Mouse (Mus musculus): ENCODE data around the gene Usp48.

The Usp48 gene

GRCm38 (mm10) chr4:137661547-137661946 is 68.0 kb downstream of the Usp48 start:
- no peak for DNase-seq (ENCODE audit: low spot score)

DNA sequence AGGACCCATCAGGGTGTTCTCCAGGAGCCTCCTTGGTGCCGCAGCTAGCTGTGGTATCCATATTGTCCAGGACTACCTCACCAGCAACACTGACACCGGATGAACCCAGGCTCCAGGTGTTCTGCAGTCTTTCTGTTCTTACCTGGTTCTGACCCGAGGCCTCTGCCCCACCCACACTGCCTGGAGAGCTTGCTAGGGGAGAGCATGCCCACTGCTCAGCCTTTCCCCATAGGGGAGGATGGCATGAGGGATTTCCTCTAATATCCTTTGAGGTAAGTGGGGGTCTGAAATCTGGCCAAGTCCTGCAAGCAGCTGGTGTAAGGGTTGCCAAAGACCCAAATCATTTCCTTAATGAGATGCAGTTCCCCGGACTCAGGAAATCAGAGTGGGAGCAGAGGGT is 69.9 kb downstream of the Usp48 start:
- DNase-seq (ENCODE audit: low spot score), result no peak

DNA sequence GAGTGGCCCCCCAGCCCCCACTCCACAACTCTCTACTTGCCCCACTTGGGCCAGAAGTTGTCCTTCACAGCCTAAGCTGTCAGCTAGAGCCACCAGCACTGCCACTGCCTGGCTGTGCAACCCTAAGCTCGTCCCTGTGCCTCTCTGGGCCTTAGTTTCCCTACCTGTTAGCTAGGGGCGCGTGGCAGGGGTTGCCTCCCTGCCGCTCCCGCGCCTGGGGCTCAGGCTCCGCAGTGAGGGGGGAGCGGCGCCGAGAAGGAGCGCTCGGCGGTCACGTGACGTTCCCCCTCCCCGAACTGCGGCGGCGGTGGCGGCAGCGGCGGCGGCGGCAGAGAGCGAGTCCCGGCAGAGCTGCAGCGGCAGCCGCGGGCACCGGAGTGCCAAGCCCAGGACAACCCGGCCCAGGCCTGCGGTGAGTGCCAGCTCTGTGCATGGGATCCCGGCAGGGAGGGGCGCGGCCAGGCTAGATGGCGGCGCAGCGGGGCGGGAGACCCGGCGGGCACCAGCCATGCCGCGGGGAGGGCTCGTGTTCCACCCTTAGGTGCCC is 71.0 kb downstream of the Usp48 start, which contains the start of gene Rap1gap:
Gene Rap1gap (plus strand): TSS at position 294 of the 547 bp plus-strand sequence.
- peak; percentile 33 for DNase-seq (ENCODE audit: low spot score)

DNA sequence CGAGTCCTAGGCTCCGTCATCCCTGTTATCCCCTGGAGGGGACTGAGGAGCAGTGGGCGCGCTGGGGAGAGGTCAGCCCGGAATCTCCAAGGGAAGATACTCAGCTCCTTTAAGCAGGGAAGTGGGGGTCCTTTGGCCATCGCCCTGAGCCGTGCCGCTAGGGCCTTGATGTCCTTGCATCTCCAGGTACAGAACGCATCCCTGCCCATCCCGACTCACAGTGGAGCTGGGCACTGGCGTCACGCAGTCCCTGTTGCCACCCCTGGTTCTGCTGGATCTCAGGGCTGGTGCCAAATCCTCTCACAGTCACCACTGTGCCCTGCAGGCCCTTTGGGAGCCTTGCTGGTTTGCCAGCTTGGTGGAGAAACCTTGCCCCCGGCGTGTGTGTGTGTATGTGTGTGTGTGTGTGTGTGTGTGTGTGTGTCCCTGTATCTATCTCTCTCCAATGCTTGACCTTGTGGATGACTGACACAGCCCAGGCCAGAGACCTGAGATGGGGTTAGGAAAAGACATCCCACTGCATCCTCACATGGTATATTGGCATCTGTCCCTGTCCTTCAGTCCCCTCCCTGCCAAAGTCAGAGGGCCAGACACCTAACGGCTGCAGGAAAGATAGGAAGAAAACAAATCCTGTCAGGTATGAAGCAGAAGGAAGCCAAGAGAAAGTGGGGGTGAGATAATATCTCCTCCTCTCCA is 71.6 kb downstream of the Usp48 start:
- no peak for DNase-seq (ENCODE audit: low spot score)

GRCm38 (mm10) chr4:137665791-137666190 is 72.2 kb downstream of the Usp48 start:
- DNase-seq (ENCODE audit: low spot score), result no peak

GRCm38 (mm10) chr4:137666283-137666957 is 72.9 kb downstream of the Usp48 start:
- no peak for DNase-seq (ENCODE audit: low spot score)

- no peak for DNase-seq (ENCODE audit: low spot score)
Measured at GRCm38 (mm10) chr4:137666958-137667345, 73.4 kb downstream of the Usp48 start.

DNA sequence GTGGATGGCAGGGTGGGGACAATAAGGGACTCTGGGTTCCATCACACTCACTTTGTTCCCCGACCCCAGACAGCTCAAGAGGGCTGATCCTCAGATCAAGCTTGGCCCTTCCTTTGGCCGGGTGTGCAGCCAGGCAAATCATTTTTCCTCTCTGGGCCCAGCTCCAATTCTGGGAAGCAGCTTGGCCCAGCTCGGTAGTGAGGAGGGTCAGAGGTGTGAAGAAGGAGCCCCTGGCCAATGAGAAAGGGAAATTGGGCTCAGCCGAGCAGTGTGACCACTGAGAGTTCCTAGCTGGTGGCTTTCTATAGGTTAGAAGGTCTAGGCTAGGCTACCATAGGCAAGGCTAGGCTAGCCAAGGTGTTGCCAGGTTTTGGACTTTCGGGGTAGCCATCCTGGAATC is 74.2 kb downstream of the Usp48 start:
- no peak for DNase-seq (ENCODE audit: low spot score)

DNA sequence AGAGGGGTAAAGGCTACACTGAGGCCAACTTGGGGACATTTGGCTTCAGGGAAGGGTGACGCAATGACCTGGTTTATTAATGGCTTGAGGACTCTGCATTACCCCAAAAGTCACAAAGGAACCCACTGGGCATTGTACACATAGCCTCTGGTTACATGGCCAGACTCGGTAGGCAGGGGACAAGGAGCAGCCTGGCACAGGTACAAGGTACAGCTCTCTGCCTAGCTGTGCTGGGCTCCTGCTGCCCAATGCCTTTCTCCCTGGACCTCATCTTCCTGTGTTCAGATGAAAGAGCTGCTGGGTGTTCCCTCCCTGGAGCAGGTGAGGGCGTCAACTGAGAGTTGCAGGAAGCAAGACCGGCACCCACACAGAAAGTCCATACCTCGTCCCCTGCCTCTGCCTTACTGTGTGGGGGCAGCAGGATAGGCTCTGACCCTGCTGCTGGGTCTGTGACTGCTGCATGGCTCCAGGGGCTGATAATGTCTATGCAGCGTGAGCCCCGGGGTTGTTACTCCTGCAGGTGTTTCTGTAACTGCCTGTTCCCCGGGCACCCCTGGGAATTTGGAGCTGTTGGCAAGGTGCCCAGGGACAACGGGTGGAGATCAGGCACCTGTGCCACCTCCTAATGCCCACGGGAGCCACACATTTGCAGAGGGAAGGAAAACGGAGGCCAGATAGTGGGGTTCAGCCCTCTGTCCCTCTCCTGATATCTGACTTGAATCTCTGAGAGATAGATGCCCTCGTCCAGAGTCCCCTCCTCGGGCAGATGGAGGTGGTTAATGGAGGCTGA is 78.4 kb downstream of the Usp48 start:
- DNase-seq (ENCODE audit: low spot score), result no peak

DNA sequence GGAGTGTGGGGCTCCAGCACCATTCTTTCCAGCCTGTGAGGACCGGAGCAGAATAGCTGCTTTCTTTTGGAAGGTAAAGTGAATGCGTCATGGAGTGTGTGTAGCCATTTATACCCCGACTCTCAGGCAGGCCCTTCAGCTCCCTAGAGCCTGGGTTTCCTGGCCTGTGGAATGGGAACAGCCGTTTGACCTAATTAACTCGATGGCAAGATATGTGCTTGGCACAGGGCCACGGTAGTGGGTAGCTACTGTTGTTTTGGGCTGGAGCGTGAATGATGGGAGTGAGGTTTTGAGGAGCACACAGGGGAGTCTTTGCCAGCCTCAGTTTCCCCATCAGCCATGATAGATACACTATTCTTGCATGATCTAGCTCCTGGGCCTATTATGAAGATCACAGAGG is 82.0 kb downstream of the Usp48 start:
- DNase-seq (ENCODE audit: low spot score), result no peak

- no peak for DNase-seq (ENCODE audit: low spot score)
Measured at GRCm38 (mm10) chr4:137676057-137676456, 82.5 kb downstream of the Usp48 start.

DNA sequence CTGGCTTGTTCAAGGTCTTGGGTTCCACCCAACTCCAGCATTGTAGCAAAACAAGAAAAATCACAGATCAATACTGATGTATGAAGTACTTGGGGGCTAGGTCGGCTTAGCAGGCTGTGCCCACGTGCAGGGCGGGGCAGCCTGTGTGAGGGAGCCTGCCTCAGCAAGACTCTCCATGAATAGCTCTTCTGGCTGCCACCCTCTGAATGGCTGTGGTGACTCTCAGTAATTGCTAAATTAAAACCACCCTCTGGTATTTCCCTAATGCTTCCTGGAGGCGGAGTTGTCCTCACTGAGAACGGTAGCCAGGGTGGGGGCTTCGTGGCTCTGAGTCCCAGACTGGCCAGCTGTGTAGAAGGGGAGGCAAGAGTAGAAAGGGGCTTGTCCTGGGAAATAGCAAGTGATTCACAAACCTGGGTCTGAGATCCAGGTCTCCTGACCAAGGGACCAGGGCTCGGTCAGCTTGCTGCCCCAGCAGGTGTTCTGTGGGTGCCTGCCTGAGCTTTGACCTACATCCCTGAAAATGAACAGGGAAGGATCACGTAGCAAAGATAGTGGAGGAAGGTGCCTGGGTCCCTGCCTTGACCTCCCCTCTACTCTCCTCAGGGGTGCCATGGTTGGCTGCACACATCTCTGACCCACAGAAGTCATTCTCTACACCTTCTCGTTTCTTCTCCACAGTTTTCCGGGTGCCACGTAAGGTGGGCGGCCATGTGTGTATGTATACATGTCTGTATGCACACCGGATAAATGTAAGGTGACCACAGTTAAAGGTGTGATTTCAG is 83.3 kb downstream of the Usp48 start:
- no peak for DNase-seq (ENCODE audit: low spot score)

DNA sequence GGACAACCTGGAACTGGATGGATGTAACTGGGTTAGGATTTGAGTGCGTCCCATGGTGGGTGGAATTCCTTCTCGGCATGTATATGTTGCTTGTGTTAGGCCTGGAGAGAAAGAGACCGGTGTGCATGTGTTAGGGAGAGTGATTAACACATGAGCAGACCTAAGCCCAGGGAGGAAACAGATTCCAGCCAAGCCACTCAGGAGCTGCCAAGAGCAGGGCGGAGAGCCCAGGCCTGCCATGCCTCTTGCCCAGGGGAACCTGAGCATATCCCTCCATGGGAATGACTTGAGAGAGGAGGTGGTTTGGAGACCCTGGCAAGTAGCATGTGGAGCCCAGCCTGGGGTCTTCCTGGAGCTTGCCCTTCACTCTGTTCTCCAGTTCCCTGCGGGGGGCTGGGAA is 84.4 kb downstream of the Usp48 start:
- no peak for DNase-seq (ENCODE audit: low spot score)

DNA sequence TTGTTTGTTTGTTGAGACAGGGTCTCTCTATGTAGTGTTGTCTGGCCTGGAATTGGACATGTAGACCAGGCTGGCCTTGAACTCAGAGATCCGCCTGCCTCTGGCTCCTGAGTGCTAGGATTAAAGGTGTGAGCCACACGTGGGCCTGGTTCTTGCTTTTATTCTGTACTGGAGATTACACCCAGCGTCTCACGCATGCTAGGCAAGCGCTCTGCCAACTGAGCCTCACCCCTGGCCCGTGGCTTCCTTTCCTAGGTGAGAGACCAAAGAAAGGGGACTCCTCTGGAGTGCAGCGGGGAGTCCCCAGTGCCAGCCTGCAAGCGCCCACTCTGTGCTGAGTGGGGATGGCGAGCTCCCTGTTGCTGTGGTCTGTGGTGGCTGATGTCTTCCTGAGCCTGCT is 85.0 kb downstream of the Usp48 start:
- DNase-seq (ENCODE audit: low spot score), result no peak

GRCm38 (mm10) chr4:137679979-137680550 is 86.5 kb downstream of the Usp48 start:
- DNase-seq (ENCODE audit: low spot score), result no peak

DNA sequence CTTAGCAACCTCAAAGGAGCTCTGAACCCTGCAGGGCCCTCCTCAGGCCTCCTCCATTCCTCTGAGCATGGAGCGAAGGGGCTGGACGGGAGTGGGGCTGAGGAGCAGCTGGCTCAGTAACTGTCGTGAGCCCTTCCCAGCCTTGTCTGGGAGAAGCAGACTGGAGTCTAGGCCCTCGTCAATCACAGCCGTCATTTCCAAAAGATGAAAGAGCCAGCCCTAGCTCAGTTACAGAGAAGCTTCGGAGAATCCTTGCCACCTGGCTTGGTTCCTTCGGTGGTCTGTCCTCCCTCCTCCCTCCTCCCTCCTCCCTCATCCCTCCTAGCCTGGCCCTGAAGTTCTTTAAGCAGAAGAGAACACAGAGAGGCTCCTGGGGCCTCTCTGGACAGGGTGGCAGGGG is 87.2 kb downstream of the Usp48 start:
- no peak for DNase-seq (ENCODE audit: low spot score)

GRCm38 (mm10) chr4:137681408-137682104 is 88.0 kb downstream of the Usp48 start:
- no peak for DNase-seq (ENCODE audit: low spot score)

- DNase-seq (ENCODE audit: low spot score), result no peak
Measured at GRCm38 (mm10) chr4:137682961-137683453, 89.5 kb downstream of the Usp48 start.

DNA sequence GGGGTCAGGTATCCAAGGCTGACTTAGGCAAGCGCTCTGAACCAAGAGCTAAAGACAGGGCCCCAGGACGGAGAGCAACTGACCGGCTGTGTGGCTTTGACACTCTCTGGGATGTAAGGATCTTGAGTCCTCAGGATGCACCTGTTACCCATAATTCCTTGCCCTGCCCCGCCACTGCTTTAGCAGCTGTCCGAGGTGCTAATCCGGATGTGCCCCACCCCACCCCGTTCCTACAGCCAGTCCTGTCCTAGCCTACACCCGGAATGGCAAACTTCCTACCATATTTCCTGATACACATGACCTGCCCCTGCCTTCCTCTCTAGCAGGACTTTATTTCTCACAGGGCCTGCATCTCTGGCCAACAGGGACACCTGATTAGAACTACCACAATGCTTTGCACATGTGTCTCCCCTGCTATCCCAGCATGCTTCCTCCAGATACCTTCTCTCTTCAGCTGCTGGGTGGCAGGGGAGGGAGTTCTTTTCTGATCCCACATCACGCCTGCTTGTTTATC is 91.3 kb downstream of the Usp48 start:
- DNase-seq (ENCODE audit: low spot score), result no peak

- DNase-seq (ENCODE audit: low spot score), result no peak
Measured at GRCm38 (mm10) chr4:137686303-137686702, 92.7 kb downstream of the Usp48 start.
